Mouse (Mus musculus): Measurements from ENCODE around the gene Plk2.

Plk2 gene

DNA sequence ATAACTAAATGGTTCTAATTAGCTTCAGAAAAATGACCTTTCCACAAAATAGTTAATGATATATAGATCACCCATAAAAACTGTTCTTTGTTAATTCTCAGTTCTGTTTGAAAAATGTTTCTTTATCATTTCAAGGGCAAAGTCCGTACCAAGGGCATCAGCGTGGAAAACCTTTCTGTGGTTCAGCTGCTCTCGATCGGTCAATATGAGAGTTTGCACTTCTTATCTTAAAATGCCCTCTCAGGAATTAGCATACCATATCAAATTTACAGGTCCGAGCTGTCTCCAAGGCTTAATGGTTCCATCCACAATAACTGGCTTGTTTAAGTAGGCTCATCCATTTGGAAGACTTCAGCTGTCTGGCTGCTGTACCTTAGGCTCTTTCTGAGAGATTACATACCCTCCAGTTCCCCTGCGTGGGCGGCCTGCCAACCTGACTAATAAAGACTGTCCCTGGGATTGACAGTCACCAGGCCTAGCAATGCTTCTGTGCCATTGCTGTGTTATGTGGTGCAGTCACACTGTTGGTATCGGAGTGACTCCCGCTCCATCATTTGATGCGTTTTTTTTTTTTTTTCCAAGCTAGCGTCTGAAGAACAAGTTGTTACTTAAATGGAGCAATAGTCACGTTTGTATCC lies 17.8 kb downstream of the Plk2 start:
- no peak for DNase-seq

DNA sequence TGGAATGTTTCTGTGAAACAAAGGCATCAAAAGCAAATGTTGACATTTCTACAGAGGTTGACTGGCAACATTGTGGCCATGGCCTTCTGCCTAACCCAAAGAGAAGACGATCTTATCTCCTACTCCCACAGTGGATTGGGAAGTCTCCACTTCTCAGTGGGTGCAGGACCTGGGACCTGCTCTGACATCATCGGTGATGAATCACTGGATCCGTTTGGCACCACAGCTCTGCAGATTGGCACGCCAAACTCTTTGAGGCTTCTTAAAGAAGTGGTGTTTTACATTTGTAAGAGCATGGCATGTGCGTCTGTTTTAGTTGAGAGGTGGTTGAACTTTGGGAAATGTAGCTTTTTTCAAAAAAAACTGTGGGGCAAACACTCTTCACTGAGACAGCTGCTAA lies 23.8 kb downstream of the Plk2 start:
- DNase-seq, result no peak

DNA sequence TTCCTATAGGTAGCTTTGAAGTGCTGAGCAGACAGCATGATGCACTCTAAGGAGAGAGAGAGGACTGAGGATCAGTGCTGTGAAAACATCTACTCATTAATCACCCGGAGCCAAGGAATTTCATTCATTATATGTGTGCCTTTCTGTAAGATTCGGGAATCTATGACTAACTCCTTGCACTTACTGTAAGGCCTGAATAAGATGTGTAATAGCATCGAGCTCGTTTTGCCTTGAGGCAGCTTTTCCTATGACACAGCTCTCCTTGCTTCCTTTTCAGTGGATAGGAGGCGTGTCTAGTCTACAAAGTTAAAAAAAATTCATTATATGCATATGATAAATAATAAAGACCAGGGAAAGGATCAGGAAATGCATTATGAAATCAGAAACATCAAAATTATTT lies 24.8 kb downstream of the Plk2 start:
- no peak for DNase-seq

DNA sequence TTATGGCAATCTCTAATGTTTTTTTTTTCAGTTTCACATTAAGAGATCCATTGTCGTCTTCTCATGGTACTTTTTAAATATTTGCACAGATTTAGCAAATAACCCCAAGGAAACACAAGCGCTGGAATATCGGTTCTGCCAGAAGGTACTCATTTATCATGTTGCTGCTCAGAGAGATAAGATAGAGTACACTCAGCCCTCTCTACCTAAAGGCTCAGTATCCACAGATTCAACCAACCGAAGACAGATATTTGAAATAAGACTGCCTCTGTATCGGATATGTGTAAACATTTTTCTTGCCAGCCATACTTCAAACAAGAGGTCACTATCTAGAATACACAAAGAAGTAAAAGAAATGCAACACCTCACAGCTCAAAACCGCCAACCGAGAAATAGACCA lies 27.6 kb downstream of the Plk2 start:
- no peak for DNase-seq

DNA sequence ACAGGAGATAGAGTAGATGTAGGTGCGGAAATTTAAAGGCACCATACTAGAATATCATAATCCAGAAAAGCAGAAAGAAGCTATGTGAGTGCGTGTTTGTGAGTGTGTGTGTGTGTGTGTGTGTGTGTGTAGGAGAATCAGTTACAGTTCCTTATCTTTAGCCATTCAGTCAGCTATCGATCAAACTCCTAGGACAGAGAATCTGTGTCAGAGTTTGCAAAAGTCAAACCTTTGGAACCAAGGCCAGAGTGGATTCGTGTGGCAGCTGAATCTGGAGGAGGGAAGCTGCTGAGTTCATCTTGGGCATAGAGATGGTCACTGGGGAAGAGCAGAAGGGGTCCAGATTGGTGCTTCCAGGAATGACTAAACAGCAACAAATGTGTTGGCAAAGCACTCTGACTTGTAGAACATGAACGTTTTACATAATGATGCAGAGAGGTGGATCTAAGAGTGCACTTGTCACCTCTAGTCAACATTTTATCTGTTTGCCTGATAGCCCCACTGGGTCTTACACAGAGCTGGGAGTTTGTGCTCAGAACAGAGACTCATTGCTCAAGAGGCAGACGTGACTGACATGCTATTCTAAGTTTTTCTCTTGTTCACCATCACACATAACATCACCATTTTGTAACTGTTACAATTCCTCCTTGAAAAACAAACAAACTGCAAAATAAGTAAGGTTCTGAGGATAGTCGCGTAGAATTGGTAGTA lies 30.8 kb downstream of the Plk2 start:
- DNase-seq, result no peak

DNA sequence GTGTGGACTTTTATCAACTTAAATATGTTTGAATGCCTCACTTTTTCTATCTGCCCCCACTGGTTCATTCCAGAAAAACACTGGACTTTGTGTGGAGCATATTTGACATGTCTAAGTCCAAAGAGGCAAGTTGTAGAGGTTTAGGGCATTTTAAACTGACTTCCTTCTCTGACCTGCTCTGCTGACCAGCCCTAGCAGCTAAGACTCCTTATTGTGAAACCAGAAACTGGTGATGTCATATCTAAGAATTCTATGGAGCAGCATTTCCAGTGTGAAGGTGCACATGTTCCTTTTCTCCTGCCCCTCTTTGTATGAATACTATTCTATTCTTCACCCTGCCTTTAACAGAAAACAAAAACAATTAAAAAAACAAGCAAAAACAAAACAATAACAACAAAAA lies 36.5 kb downstream of the Plk2 start:
- DNase-seq, result no peak

DNA sequence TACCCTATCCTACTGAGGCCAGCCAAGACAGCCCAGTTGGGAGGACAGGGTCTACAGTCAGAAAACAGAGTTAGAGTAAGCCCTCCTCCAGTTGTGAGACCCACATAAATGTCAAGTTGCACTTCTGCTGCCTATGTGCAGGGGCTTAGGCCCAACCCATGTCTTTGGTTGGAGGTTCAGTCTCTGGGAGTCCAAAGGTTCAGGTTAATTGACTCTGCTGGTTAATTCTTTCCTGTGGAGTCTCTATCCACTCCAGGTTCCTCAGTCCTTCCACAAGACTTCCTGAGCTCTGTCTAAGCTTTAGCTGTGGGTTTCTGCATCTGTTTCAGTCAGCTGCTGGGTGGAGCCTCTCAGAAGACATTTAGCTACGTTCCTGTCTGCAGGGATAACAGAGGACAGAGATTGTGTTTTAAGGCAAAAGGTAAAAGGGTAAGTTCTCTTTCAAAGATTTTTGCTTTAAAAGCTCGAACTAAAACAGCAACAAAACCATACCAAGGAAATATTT lies 37.3 kb downstream of the Plk2 start:
- peak in 1 of 2 experiments; percentile 17 for DNase-seq

DNA sequence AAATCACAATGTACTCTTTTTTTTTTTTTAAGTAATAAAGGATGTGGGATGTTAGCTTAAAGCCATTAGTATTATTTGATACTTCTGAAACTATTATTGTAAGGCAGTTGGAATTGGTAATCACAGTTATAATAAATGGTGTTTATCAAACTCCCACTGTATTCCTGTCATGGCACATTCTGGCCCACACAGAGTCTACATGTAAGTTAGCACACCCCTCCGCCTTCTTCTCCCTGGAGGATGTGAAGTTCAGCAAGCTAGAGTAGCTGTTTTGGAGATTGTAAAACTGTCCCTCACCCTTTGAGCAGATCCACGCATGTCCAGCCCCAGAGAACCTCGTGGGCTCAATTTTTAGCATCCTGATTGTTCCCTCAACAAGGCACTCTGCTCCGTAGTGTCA lies 37.8 kb downstream of the Plk2 start:
- DNase-seq, result no peak

DNA sequence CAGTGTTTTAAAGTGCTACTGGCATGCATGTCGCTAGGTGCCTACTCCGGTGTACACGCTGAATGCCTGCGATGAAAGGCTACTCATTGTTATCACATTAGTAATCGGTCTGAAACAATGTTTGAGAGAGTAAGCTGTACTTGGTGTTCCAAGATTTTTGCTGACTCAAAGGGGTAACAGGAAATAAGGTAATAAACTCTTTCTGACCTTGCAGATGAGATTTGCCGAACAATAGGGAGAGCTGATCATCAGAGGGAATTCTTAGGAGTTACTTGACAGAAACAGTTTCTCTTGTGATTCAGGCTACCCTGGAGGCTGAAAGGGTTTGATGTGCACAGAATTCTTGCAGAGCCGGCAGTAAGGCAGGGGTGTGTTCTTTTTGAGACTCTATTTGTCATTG lies 41.8 kb downstream of the Plk2 start:
- no peak for DNase-seq

DNA sequence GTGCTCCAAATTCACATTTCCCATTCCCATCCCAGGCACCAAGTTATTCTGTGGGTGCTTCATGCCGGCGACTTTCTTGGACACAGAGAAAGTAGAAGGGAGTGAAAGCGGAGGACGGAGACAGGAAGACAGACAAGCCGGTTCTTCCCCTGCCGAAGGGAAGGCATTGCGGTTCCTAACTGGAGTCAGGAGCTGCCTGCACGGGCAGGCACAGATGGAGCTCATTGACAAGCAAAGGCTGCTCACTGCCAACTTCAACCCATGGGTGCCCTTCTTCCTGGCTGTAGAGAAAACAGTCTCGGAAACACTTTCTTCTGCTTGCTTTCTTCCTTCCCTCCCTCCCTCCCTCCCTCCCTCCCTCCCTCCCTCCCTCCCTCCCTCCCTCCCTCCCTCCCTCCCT lies 43.8 kb downstream of the Plk2 start:
- no peak for DNase-seq

DNA sequence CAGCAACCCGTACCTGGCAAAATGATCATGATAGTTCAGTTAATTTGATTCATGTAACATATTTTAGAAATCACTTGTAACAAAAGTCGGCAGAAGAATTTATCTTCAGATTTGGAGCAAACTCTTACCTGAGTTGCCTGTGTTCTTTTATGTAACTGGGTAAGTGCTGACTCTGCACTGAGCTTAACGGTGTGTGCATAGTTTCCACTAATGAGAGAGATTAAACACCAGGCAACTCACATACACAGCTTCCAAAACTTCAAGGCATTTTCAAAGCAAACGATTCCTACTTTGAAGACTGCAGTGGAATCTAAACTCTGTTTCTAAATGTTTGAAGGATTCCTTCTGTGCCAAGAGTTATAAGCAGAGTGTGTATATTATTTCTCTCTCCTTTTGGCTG lies 49.5 kb downstream of the Plk2 start:
- DNase-seq, result no peak

DNA sequence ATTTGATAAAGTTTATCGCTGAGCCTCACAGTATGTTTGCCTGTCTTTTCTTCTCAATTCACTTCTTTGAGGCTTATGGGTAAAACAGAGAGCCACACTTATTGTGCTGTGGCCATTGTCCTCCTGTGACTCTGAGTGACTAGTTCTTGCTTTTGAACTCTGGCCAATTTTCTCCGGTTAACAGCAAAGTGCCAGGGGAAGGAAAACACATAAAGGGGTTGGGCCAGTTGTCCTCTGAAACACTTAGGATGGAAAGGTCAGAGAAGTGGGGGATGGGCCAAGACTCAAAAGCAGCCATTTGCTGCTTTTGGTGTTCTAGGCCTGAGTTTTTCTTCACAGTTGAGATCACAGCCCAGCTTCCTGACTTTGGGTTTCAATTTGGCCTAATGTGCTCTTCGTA lies 50.0 kb downstream of the Plk2 start:
- peak; percentile 35 to 52 for DNase-seq

DNA sequence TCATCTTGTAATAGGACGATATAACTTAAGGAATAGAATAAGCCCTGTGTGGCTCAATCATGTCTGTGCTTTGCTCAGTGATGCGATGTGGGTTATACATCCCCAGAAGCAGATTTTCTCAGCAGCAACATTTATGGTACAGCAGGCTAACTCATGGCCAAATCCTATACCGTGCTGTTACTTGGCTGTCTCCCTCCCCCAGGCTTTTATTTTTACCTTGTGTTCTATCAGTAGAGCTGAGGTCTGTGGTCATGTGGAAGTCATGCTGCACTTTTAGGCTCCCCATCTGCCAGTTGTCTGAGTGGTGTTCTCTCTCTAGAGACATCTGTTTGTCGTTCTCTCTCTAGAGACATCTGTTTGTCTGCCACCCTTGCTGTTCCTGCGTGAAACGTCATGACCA lies 51.6 kb downstream of the Plk2 start:
- no peak for DNase-seq

DNA sequence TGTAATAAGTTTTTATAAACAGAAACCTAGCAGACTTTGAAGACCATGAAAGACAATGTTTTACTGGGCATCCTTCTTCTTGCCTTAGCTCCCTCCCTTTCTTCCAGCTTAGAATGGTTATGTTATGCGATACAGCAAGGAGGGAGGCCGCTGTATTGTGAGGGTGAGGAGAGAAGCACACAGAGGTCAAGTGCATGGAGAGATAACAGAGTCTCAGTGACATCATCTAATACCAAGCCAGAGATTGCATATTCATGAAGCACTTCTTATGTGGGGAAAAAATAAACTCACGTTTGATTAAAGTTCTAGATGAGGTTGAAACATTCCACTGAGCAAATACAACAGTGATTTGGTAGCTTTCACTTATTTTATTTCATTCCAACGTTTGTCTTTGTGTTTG lies 55.2 kb downstream of the Plk2 start:
- no peak for DNase-seq
